Mouse (Mus musculus) neural tube, embryonic 11.5 days (tissue): ENCODE data around the gene Akirin1. TPM values are rescaled to one million over a fixed set of nuclear protein-coding genes. Genes with fewer than 3 reads are reported as not detected.

Experiments used
- polyA plus RNA-seq: library from polyadenylated mRNA; unstranded; fragments of >200 nt; fragmentation: Nextera tagmentation; extraction: Ambion mirVana; gene quantifications from 2 replicates; pipeline ENCODE4 v1.2.1, GENCODE M21; 2014

Gene Akirin1
- polyA plus RNA-seq, 1 experiment from 2014 or later = 92.1 TPM

Other genes starting within 250 kb of the Akirin1 start
- 78.2 and 79.1 TPM in 2 replicates for gene Macf1, start 66.0 kb downstream of the Akirin1 start, polyA plus RNA-seq
- gene Ndufs5, start 32.1 kb downstream of the Akirin1 start, polyA plus RNA-seq = 337 and 365 TPM in 2 replicates
- 0.20 and 0.38 TPM in 2 replicates for gene Rhbdl2, start 37.5 kb upstream of the Akirin1 start, polyA plus RNA-seq
- not detected in 2 replicates for gene 4933427I04Rik, start 109.3 kb upstream of the Akirin1 start, polyA plus RNA-seq
- gene Mycbp, start 154.5 kb upstream of the Akirin1 start, polyA plus RNA-seq = 54.3 and 56.7 TPM in 2 replicates
- gene Rragc, start 167.1 kb upstream of the Akirin1 start, polyA plus RNA-seq = 52.2 and 53.9 TPM in 2 replicates
- gene 4930535I16Rik, start 167.7 kb upstream of the Akirin1 start, polyA plus RNA-seq = not detected in 2 replicates